Mouse (Mus musculus) inflammation-experienced regulatory T-cells (primary cell): ENCODE data around the gene Olfr1195. TPM values are rescaled to one million over a fixed set of nuclear protein-coding genes. Genes with fewer than 3 reads are reported as not detected.

Experiments used
- polyA plus RNA-seq, 2 experiments: library from polyadenylated mRNA; unstranded; fragments of 100-300 nt; shearing (Covaris generic); gene quantifications; one replicate each; pipeline ENCODE4 v1.2.1; 2017

Olfr1195 gene
- polyA plus RNA-seq: under 1 TPM; 0.28 to 0.33 TPM

DNA sequence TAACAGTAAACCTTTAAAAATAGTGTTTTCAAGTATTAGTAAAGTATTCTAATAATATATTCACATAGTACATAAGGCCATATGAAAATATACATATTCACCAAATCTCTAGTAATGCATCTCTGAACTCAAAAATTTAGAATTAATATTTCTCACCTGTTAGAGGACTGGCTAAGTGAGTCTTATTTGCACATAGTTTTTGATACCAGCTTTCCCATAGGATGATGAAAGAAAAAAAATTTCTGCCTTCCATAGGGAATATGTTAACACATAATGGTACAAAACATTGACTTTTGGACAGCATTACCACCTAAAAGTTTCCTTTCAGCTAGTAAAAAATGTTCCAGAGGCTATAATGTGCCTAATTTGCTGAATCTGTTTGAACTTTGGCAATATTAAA, at the start of gene Olfr1195:
Olfr1195 (minus strand) TSS at position 101 of the 400 bp plus-strand sequence.

DNA sequence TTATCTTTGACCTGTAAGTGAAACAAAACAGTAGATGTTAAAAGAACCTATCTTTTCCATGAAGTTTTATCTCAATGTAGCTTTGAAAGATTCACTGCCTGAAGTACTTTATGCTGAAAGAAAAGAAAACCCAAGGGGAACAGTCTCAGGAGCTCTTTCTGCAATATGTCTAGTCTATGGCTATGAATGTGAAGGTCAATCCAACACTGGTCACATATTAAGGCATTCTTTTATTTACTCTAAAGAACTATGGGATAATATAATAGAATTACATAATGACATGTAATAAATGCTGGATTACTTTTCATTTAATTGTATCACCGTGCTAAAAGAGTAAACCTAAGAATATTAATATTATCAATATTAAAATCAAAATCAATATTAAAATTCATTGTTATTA, 43.3 kb upstream of the Olfr1195 start, which contains the start of gene Olfr1197:
Olfr1197 (minus strand) TSS at position 101 of the 400 bp plus-strand sequence.

DNA sequence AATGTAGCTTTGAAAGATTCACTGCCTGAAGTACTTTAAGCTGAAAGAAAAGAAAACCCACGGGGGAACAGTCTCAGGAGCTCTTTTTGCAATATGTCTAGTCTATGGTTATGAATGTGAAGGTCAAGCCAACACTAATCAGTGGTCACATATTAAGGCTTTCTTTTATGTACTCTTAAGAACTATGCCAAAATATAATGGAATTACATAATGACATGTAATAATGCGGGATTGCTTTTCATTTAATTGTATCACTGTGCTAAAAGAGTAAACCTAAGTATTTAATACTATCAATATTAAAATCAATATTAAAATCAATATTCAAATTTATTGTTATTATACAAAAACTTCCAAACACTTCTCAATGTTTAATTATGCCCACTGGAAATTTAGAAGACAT, 15.5 kb upstream of the Olfr1195 start, which contains the start of gene Olfr1196:
Olfr1196 (minus strand) TSS at position 101 of the 400 bp plus-strand sequence.

DNA sequence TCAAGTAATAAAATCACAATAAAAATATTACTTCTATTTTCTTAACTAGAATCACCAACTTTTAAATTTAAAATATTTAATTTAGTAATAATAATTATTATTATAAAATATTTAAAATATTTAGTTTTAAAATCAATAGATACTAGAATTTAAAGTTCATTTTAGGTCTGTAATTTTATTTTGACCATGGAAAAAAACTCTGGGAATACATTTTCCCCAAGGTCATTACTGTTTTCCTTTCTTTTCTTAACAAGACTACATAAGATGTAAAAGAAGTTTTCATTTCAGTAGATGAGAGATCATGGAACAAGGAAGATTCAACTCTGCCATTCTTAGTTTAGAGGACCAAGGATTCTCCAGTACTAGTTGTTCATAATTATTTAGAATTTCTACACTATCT, 13.7 kb downstream of the Olfr1195 start, which contains the start of gene Olfr1193:
Olfr1193 (plus strand) TSS at position 301 of the 400 bp plus-strand sequence.

DNA sequence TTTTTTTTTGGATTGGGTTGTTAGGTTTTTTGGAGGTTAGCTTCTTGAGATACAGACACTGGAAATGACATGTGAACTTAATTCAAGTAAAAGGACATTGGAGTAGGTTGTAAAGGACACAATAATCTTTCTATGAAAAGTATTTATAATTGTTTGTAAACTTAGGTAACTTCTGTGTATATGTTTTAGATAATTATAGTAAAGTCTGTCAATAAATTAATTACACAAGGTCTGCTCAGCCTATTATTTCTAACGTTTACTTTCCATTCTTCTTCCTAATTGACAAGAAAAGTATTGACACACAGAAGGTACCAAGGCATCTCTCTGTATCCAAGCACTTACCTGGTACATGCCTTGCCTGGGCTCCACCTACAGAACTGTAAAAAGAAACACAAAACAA, 40.8 kb downstream of the Olfr1195 start, which contains the start of gene Olfr1192-ps1:
Olfr1192-ps1 (plus strand) TSS at position 301 of the 400 bp plus-strand sequence.

DNA sequence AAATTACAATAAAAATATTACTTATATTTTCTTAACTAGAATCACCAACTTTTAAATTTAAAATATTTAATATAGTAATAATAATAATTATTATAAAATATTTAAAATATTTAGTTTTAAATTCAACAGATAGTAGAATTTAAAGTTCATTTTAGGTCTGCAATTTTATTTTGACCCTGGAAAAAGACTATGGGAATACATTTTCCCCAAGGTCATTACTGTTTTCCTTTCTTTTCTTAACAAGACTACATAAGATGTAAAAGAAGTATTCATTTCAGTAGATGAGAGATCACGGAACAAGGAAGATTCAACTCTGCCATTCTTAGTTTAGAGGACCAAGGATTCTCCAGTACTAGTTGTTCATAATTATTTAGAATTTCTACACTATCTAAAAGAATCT, 48.7 kb downstream of the Olfr1195 start, which contains the start of gene Olfr1191-ps1:
Olfr1191-ps1 (plus strand) TSS at position 301 of the 400 bp plus-strand sequence.

Other genes with a start within 250 kb of the Olfr1195 start
- gene Gm13757, start 240.1 kb downstream of the Olfr1195 start, polyA plus RNA-seq: under 1 TPM in 1 of 2 experiments, not detected in 1; 0.08 TPM
- gene Olfr1183, start 234.3 kb downstream of the Olfr1195 start, polyA plus RNA-seq: under 1 TPM in 1 of 2 experiments, not detected in 1; 0.35 TPM
- under 1 TPM in 1 of 2 experiments, not detected in 1; 0.64 TPM for gene Olfr1184, start 205.6 kb downstream of the Olfr1195 start, polyA plus RNA-seq
- gene Olfr1185-ps1, start 195.9 kb downstream of the Olfr1195 start, polyA plus RNA-seq: under 1 TPM in 1 of 2 experiments, not detected in 1; 0.13 TPM
- under 1 TPM in 1 of 2 experiments, not detected in 1; 0.12 TPM for gene Olfr1186, start 170.6 kb downstream of the Olfr1195 start, polyA plus RNA-seq
- gene Olfr1188, start 132.3 kb downstream of the Olfr1195 start, polyA plus RNA-seq: under 1 TPM in 1 of 2 experiments, not detected in 1; 0.17 TPM
- gene Olfr1189, start 102.7 kb downstream of the Olfr1195 start, polyA plus RNA-seq: not detected
- gene Olfr1191-ps1, start 48.6 kb downstream of the Olfr1195 start, polyA plus RNA-seq: under 1 TPM in 1 of 2 experiments, not detected in 1; 0.34 TPM
- under 1 TPM in 1 of 2 experiments, not detected in 1; 0.21 TPM for gene Olfr1192-ps1, start 40.7 kb downstream of the Olfr1195 start, polyA plus RNA-seq
- gene Olfr1193, start 13.6 kb downstream of the Olfr1195 start, polyA plus RNA-seq: under 1 TPM; 0.16 to 0.23 TPM
- gene Olfr1196, start 15.4 kb upstream of the Olfr1195 start, polyA plus RNA-seq: not detected
- 1 to 10 TPM in 1 of 2 experiments, not detected in 1; 1.5 TPM for gene Olfr1197, start 43.2 kb upstream of the Olfr1195 start, polyA plus RNA-seq
- gene Olfr1198, start 62.2 kb upstream of the Olfr1195 start, polyA plus RNA-seq: under 1 TPM in 1 of 2 experiments, not detected in 1; 0.12 TPM
- not detected for gene Olfr1199, start 71.3 kb upstream of the Olfr1195 start, polyA plus RNA-seq
- not detected for gene Olfr1200, start 81.3 kb upstream of the Olfr1195 start, polyA plus RNA-seq
- gene Olfr1201, start 103.8 kb upstream of the Olfr1195 start, polyA plus RNA-seq: not detected
- gene Olfr1202, start 125.3 kb upstream of the Olfr1195 start, polyA plus RNA-seq: under 1 TPM in 1 of 2 experiments, not detected in 1; 0.04 TPM
- 1 to 10 TPM in 1 of 2 experiments, under 1 TPM in 1; 0.17 to 1.2 TPM for gene Olfr1205, start 140.6 kb upstream of the Olfr1195 start, polyA plus RNA-seq
- under 1 TPM in 1 of 2 experiments, not detected in 1; 0.06 TPM for gene Olfr1204, start 160.1 kb upstream of the Olfr1195 start, polyA plus RNA-seq
- gene Olfr1206, start 174.0 kb upstream of the Olfr1195 start, polyA plus RNA-seq: under 1 TPM in 1 of 2 experiments, not detected in 1; 0.61 TPM
- 1 to 10 TPM in 1 of 2 experiments, not detected in 1; 1.9 TPM for gene Olfr1208, start 213.1 kb upstream of the Olfr1195 start, polyA plus RNA-seq
- under 1 TPM; 0.04 to 0.37 TPM for gene Olfr1209, start 226.0 kb upstream of the Olfr1195 start, polyA plus RNA-seq
- gene Olfr1211, start 248.9 kb upstream of the Olfr1195 start, polyA plus RNA-seq: not detected